Mouse (Mus musculus): Measurements from ENCODE around the gene Gdnf.

Gene Gdnf

GRCm38 (mm10) chr15:7862890-7863289 is 52.2 kb downstream of the Gdnf start:
- no peak for DNase-seq (ENCODE audit: low spot score in 2 of 2)

GRCm38 (mm10) chr15:7863328-7863727 is 52.7 kb downstream of the Gdnf start:
- DNase-seq (ENCODE audit: low spot score in 2 of 2) = no peak

GRCm38 (mm10) chr15:7865305-7865704 is 54.7 kb downstream of the Gdnf start:
- no peak for DNase-seq (ENCODE audit: low spot score in 2 of 2)

GRCm38 (mm10) chr15:7872473-7872872 is 61.8 kb downstream of the Gdnf start:
- DNase-seq (ENCODE audit: low spot score in 2 of 2) = no peak

GRCm38 (mm10) chr15:7875879-7876278 is 65.2 kb downstream of the Gdnf start:
- no peak for DNase-seq (ENCODE audit: low spot score in 2 of 2)

- no peak for DNase-seq (ENCODE audit: low spot score in 2 of 2)
These were observed 67.2 kb downstream of the Gdnf start for GRCm38 (mm10) chr15:7877560-7878467.

GRCm38 (mm10) chr15:7878861-7879260 is 68.2 kb downstream of the Gdnf start:
- DNase-seq (ENCODE audit: low spot score in 2 of 2) = no peak

GRCm38 (mm10) chr15:7879956-7880355 is 69.3 kb downstream of the Gdnf start:
- DNase-seq (ENCODE audit: low spot score in 2 of 2) = no peak

GRCm38 (mm10) chr15:7884181-7884580 is 73.5 kb downstream of the Gdnf start:
- DNase-seq (ENCODE audit: low spot score in 2 of 2) = no peak

GRCm38 (mm10) chr15:7885106-7885505 is 74.5 kb downstream of the Gdnf start:
- no peak for DNase-seq (ENCODE audit: low spot score in 2 of 2)

- DNase-seq (ENCODE audit: low spot score in 2 of 2) = no peak
These were observed 75.9 kb downstream of the Gdnf start for GRCm38 (mm10) chr15:7886591-7886990.
